7 mouse cellular contexts compared by ENCODE assay signal in genomic region chr9:75072361-75072760, GRCm38 (mm10). TPM values are rescaled to one million over a fixed set of nuclear protein-coding genes. Genes with fewer than 3 reads are reported as not detected.
DNase-seq lines count a peak whose midpoint lies in the region; ATAC-seq lines count a peak whose summit lies in the region.

No protein-coding gene starts in this region.

- peak overlapping the region; percentile 98 for H3K4me3 ChIP-seq in megakaryocyte, embryonic 14.5 days (replicated peaks)
- H3K4me3 ChIP-seq in forebrain, embryonic 11.5 days (ENCODE audit: low read depth, low read length) = peak overlapping the region; percentile 80
- H3K4me3 ChIP-seq in limb, embryonic 12.5 days (replicated peaks) = peak overlapping the region; percentile 78
- H3K4me3 ChIP-seq in stomach, embryonic 15.5 days (replicated peaks) = peak overlapping the region; percentile 79; the same call in 1 of the 2 replicates

- peaks cover 3% of the 10 kb centered on the region for H3K27me3 ChIP-seq in megakaryocyte, embryonic 14.5 days (replicated peaks)
- no peaks in the 10 kb centered on the region for H3K27me3 ChIP-seq in forebrain, embryonic 11.5 days (ENCODE audit: control insufficient read depth, insufficient read depth, low read length)
- no peaks in the 10 kb centered on the region for H3K27me3 ChIP-seq in limb, embryonic 12.5 days
- no peaks in the 10 kb centered on the region for H3K27me3 ChIP-seq in stomach, embryonic 15.5 days (replicated peaks)

- H3K4me2 ChIP-seq in forebrain, embryonic 11.5 days (ENCODE audit: low read depth, low read length, severe bottlenecking) = peak overlapping the region; percentile 81
- H3K4me2 ChIP-seq in limb, embryonic 12.5 days = peak overlapping the region; percentile 77
- peak overlapping the region; percentile 97 for H3K4me2 ChIP-seq in stomach, embryonic 15.5 days

- no peaks in the 10 kb centered on the region for H3K36me3 ChIP-seq in megakaryocyte, embryonic 14.5 days (replicated peaks; ENCODE audit: low read length)
- no peaks in the 10 kb centered on the region for H3K36me3 ChIP-seq in forebrain, embryonic 11.5 days (ENCODE audit: control insufficient read depth, insufficient read depth, low read length)
- H3K36me3 ChIP-seq in limb, embryonic 12.5 days = no peaks in the 10 kb centered on the region
- H3K36me3 ChIP-seq in stomach, embryonic 15.5 days = no peaks in the 10 kb centered on the region

- DNase-seq in forebrain, embryonic 11.5 days (ENCODE audit: low spot score) = no peak
- no peak for DNase-seq in frontal cortex, postnatal 25 days (ENCODE audit: low spot score in 2 of 2)
- DNase-seq in urinary bladder, adult 2 months (ENCODE audit: low spot score) = no peak

- WGBS in forebrain, embryonic 11.5 days = 11% methylated on average over 3 of the region's 3 CpGs
- WGBS in limb, embryonic 12.5 days = 28% methylated on average over 3 of the region's 3 CpGs
- WGBS in stomach, embryonic 15.5 days = 41% methylated on average over 3 of the region's 3 CpGs

- peak overlapping the region; percentile 96 for H3K9ac ChIP-seq in forebrain, embryonic 11.5 days (ENCODE audit: low read length)
- peak overlapping the region; percentile 86; the same call in 1 of the 2 replicates for H3K9ac ChIP-seq in limb, embryonic 12.5 days (replicated peaks)
- no peak overlapping the region for H3K9ac ChIP-seq in stomach, embryonic 15.5 days

- ATAC-seq in megakaryocyte, adult 5-6 weeks (ENCODE audit: poor library complexity, severe bottlenecking) = no peak
- ATAC-seq in forebrain, embryonic 11.5 days (replicated peaks; ENCODE audit: low FRiP score) = no peak
- no peak for ATAC-seq in limb, embryonic 12.5 days (ENCODE audit: insufficient number of reproducible peaks, insufficient read depth, low FRiP score, low TSS enrichment, low read depth)
- no peak for ATAC-seq in stomach, embryonic 15.5 days (ENCODE audit: insufficient read depth, low FRiP score, low read depth)

- H3K27ac ChIP-seq in forebrain, embryonic 11.5 days (ENCODE audit: low read depth, low read length) = no peak overlapping the region
- H3K27ac ChIP-seq in limb, embryonic 12.5 days = no peak overlapping the region
- no peak overlapping the region; the same call in 1 of the 2 replicates for H3K27ac ChIP-seq in stomach, embryonic 15.5 days

- no peaks in the 10 kb centered on the region for H3K9me3 ChIP-seq in megakaryocyte, embryonic 14.5 days
- H3K9me3 ChIP-seq in forebrain, embryonic 11.5 days (ENCODE audit: control insufficient read depth, low read length) = no peaks in the 10 kb centered on the region
- no peaks in the 10 kb centered on the region for H3K9me3 ChIP-seq in limb, embryonic 12.5 days
- H3K9me3 ChIP-seq in stomach, embryonic 15.5 days = no peaks in the 10 kb centered on the region

- H3K4me1 ChIP-seq in megakaryocyte, embryonic 14.5 days = peaks cover 40% of the 10 kb centered on the region
- peaks cover 3% of the 10 kb centered on the region; the same call in 1 of the 2 replicates for H3K4me1 ChIP-seq in forebrain, embryonic 11.5 days (replicated peaks; ENCODE audit: control insufficient read depth, insufficient read depth, low read length)
- H3K4me1 ChIP-seq in limb, embryonic 12.5 days (replicated peaks) = peaks cover 10% of the 10 kb centered on the region; the same call in 1 of the 2 replicates
- 0 out of 2 replicates have a peak, but pooled peaks cover 4% of the 10 kb centered on the region for H3K4me1 ChIP-seq in stomach, embryonic 15.5 days

RNA-seq across cellular contexts. Expression of gene Myo5a, which starts 1.5 kb away (rescaled TPM):
- 10.7 TPM in 1 of 2 replicates, not detected in the other for polyA plus RNA-seq in megakaryocyte, embryonic 14.5 days (2012; ENCODE audit: insufficient read depth, low replicate concordance)
- total RNA-seq in megakaryocyte, adult 5-6 weeks (2015) = 119 and 122 TPM in 2 replicates
- total RNA-seq in megakaryocyte, adult 5-6 weeks (2017) = 168 and 226 TPM in 2 replicates
- polyA plus RNA-seq in forebrain, embryonic 11.5 days (2014; fragmentation: Nextera tagmentation; extraction: Ambion mirVana) = 38.0 and 41.5 TPM in 2 replicates
- 22.3 and 25.6 TPM in 2 replicates for polyA plus RNA-seq in limb, embryonic 12.5 days (2016; fragmentation: Nextera tagmentation; extraction: Ambion mirVana)
- polyA plus RNA-seq in stomach, embryonic 15.5 days (2015; fragmentation: Nextera tagmentation; extraction: Ambion mirVana) = 11.5 and 12.9 TPM in 2 replicates
- polyA plus RNA-seq in urinary bladder, adult 2 months (2012; rRNA removed) = 23.9 and 28.7 TPM in 2 replicates

RNA-seq across cellular contexts. Expression of gene Arpp19, which starts 34.9 kb away (rescaled TPM):
- polyA plus RNA-seq in megakaryocyte, embryonic 14.5 days (2012; ENCODE audit: insufficient read depth, low replicate concordance) = 6.1 and 31.5 TPM in 2 replicates
- 134 and 149 TPM in 2 replicates for total RNA-seq in megakaryocyte, adult 5-6 weeks (2015)
- total RNA-seq in megakaryocyte, adult 5-6 weeks (2017) = 114 and 153 TPM in 2 replicates
- polyA plus RNA-seq in forebrain, embryonic 11.5 days (2014; fragmentation: Nextera tagmentation; extraction: Ambion mirVana) = 328 and 333 TPM in 2 replicates
- polyA plus RNA-seq in limb, embryonic 12.5 days (2016; fragmentation: Nextera tagmentation; extraction: Ambion mirVana) = 365 and 384 TPM in 2 replicates
- polyA plus RNA-seq in stomach, embryonic 15.5 days (2015; fragmentation: Nextera tagmentation; extraction: Ambion mirVana) = 297 and 306 TPM in 2 replicates
- 69.9 and 83.8 TPM in 2 replicates for polyA plus RNA-seq in urinary bladder, adult 2 months (2012; rRNA removed)
